Mouse (Mus musculus): ENCODE data around the gene Trabd.

Trabd gene

GRCm38 (mm10) chr15:89074613-89075477 lies at the start of gene Trabd:
Gene Trabd, plus strand, starts transcription at chr15:89075124.
- no peak for DNase-seq (ENCODE audit: extremely low read depth, insufficient read length, low spot score)

- DNase-seq (ENCODE audit: extremely low read depth, insufficient read length, low spot score), result no peak
Measured at GRCm38 (mm10) chr15:89044381-89044780, 30.5 kb upstream of the Trabd start.

- DNase-seq (ENCODE audit: extremely low read depth, insufficient read length, low spot score), result no peak
Measured at GRCm38 (mm10) chr15:89046356-89046755, 28.6 kb upstream of the Trabd start.

GRCm38 (mm10) chr15:89054666-89055065 lies 20.3 kb upstream of the Trabd start:
- DNase-seq (ENCODE audit: extremely low read depth, insufficient read length, low spot score), result no peak

- DNase-seq (ENCODE audit: extremely low read depth, insufficient read length, low spot score), result no peak
Measured at GRCm38 (mm10) chr15:89058736-89059135, 16.2 kb upstream of the Trabd start.

- DNase-seq (ENCODE audit: extremely low read depth, insufficient read length, low spot score), result no peak
Measured at GRCm38 (mm10) chr15:89059161-89059931, 15.6 kb upstream of the Trabd start, which contains the start of gene Panx2. Gene Panx2, plus strand, starts transcription at chr15:89059734.

GRCm38 (mm10) chr15:89060032-89060681 lies 14.8 kb upstream of the Trabd start:
- no peak for DNase-seq (ENCODE audit: extremely low read depth, insufficient read length, low spot score)

GRCm38 (mm10) chr15:89060811-89061460 lies 14.0 kb upstream of the Trabd start:
- no peak for DNase-seq (ENCODE audit: extremely low read depth, insufficient read length, low spot score)

GRCm38 (mm10) chr15:89061761-89062517 lies 13.0 kb upstream of the Trabd start:
- DNase-seq (ENCODE audit: extremely low read depth, insufficient read length, low spot score), result no peak

GRCm38 (mm10) chr15:89062518-89062910 lies 12.4 kb upstream of the Trabd start:
- no peak for DNase-seq (ENCODE audit: extremely low read depth, insufficient read length, low spot score)

GRCm38 (mm10) chr15:89063001-89063400 lies 11.9 kb upstream of the Trabd start:
- no peak for DNase-seq (ENCODE audit: extremely low read depth, insufficient read length, low spot score)

GRCm38 (mm10) chr15:89063536-89063935 lies 11.4 kb upstream of the Trabd start:
- no peak for DNase-seq (ENCODE audit: extremely low read depth, insufficient read length, low spot score)

GRCm38 (mm10) chr15:89064891-89065290 lies 10.0 kb upstream of the Trabd start:
- DNase-seq (ENCODE audit: extremely low read depth, insufficient read length, low spot score), result no peak

GRCm38 (mm10) chr15:89067609-89068008 lies 7.3 kb upstream of the Trabd start:
- DNase-seq (ENCODE audit: extremely low read depth, insufficient read length, low spot score), result no peak

GRCm38 (mm10) chr15:89068226-89068625 lies 6.7 kb upstream of the Trabd start:
- DNase-seq (ENCODE audit: extremely low read depth, insufficient read length, low spot score), result no peak

GRCm38 (mm10) chr15:89069336-89069840 lies 5.5 kb upstream of the Trabd start:
- no peak for DNase-seq (ENCODE audit: extremely low read depth, insufficient read length, low spot score)

- DNase-seq (ENCODE audit: extremely low read depth, insufficient read length, low spot score), result no peak
Measured at GRCm38 (mm10) chr15:89070606-89071005, 4.3 kb upstream of the Trabd start.

- DNase-seq (ENCODE audit: extremely low read depth, insufficient read length, low spot score), result no peak
Measured at GRCm38 (mm10) chr15:89073993-89074603, 826 bp upstream of the Trabd start.

- DNase-seq (ENCODE audit: extremely low read depth, insufficient read length, low spot score), result peak; percentile 94
Measured at GRCm38 (mm10) chr15:89075478-89076147, 689 bp downstream of the Trabd start.
